Mouse (Mus musculus) C2C12 (cell line): ENCODE data around the gene Nid1.

ENCODE experiments used
- CEBPB ChIP-seq: IDR thresholded peaks from one replicate; pipeline ENCODE4 v1.6.1; 2011; ENCODE audit warnings: low read depth, mild to moderate bottlenecking, control low read depth, moderate library complexity
- CTCF ChIP-seq: IDR thresholded peaks from one replicate; pipeline ENCODE4 v1.5.1; 2011; ENCODE audit not compliant: control insufficient read depth, insufficient read depth, insufficient read length
- FOSL1 ChIP-seq: IDR thresholded peaks from one replicate; pipeline ENCODE4 v1.8.0; 2011; ENCODE audit warnings: mild to moderate bottlenecking, low read length; ENCODE audit not compliant: poor library complexity, insufficient read depth, severe bottlenecking
- MAX ChIP-seq: IDR thresholded peaks from one replicate; pipeline ENCODE4 v1.6.1; 2011; ENCODE audit warnings: mild to moderate bottlenecking, control low read depth
- MYOG ChIP-seq: IDR thresholded peaks from one replicate; pipeline ENCODE4 v1.6.1; 2011; ENCODE audit not compliant: control insufficient read depth, insufficient read length; ENCODE audit errors: extremely low read depth
- USF1 ChIP-seq: IDR thresholded peaks from one replicate; pipeline ENCODE4 v1.6.1; 2011; ENCODE audit warnings: low read depth, mild to moderate bottlenecking, control low read depth, moderate library complexity

GRCm38 (mm10) chr13:13516376-13517225, 79.2 kb downstream of the Nid1 start:
- TF ChIP-seq FOSL1 (no peak), CTCF (peak; percentile 75), MAX (no peak), CEBPB (no peak), USF1 (no peak), MYOG (no peak)
